Mouse (Mus musculus) E14TG2a.4 (cell line): ENCODE results near the gene Trappc5.

ENCODE experiments used
- CTCF ChIP-seq: conservative IDR thresholded peaks from 2 replicates; pipeline ENCODE4 v1.5.1; 2014; ENCODE audit warnings: low read length
- NANOG ChIP-seq: IDR thresholded peaks from 2 replicates; pipeline ENCODE4 v1.6.1; 2014; ENCODE audit warnings: borderline replicate concordance, low read length, mixed read lengths
- POU5F1 ChIP-seq: IDR thresholded peaks from 2 replicates; pipeline ENCODE4 v1.6.1; 2014; ENCODE audit warnings: low read length, borderline replicate concordance

GRCm38 (mm10) chr8:3676993-3677579 is 987 bp downstream of the Trappc5 start:
- TF ChIP-seq CTCF = no peak
- no peak for TF ChIP-seq NANOG
- no peak for TF ChIP-seq POU5F1
